Mouse (Mus musculus) megakaryocyte, embryonic 14.5 days (primary cell): ENCODE results near the gene Fgr.

Source experiments
- FLI1 ChIP-seq: IDR thresholded peaks from 2 replicates; pipeline ENCODE4 v1.6.1; 2012; ENCODE audit warnings: low read length, inconsistent platforms, mixed read lengths
- GATA1 ChIP-seq: IDR thresholded peaks from 3 replicates; pipeline ENCODE4 v1.6.1; 2012; ENCODE audit warnings: mixed read lengths, low read length, inconsistent platforms, borderline replicate concordance

DNA sequence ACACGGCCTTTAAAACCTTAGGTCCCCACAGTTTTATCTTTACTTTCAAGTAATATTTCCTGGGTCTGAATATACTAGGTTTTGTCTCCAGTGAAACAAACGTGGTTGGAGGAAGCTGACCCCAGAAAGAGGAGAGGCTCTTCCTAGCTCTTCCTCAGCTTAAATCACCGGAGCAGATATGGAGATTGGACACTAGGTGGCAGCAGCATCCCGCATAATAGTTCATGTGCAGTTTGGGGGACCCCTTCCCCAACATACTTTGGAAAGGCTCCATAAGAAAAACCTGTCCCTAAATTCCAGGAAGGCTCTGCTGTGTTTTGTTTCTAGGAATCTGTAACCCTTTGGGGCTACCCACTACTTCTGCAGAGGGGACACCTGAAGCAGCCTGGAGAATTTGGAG lies 35.2 kb downstream of the Fgr start:
- TF ChIP-seq FLI1 (no peak), GATA1 (no peak)
